Mouse (Mus musculus): ENCODE measurements around the gene Cdhr5. TPM values are rescaled to one million over a fixed set of nuclear protein-coding genes. Genes with fewer than 3 reads are reported as not detected.

Cdhr5 gene
- polyA plus RNA-seq, 1 experiment from 2014 or later, result not detected

DNA sequence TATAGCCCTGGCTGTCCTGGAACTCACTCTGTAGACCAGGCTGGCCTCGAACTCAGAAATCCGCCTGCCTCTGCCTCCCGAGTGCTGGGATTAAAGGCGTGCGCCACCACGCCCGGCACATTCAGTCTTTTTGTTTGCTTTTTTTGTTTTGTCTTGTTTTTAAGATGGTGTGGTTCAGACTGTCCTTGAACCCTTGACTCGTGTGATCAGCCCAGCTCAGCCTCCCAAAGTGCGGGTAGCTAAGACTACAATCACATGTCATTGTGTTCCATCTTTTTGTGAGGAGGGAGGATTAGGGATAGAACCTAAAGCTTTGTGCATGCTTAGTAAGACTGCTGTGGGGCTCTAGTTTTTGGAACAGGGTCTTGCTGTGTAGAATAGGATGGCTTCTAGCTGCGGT lies 45.0 kb downstream of the Cdhr5 start:
- Histone ChIP-seq H3K9me3 (ENCODE audit: control insufficient read depth, low read length) (no peaks in the 10 kb centered on the region), H3K27ac (ENCODE audit: low read depth, low read length) (no peak overlapping the region), H3K4me2 (ENCODE audit: low read depth, low read length, severe bottlenecking) (no peak overlapping the region), H3K36me3 (ENCODE audit: control insufficient read depth, insufficient read depth, low read length) (peaks cover 8% of the 10 kb centered on the region; the same call in 1 of the 2 replicates), H3K4me1 (replicated peaks; ENCODE audit: control insufficient read depth, insufficient read depth, low read length) (peaks cover 7% of the 10 kb centered on the region), H3K27me3 (ENCODE audit: control insufficient read depth, insufficient read depth, low read length) (no peaks in the 10 kb centered on the region), H3K4me3 (ENCODE audit: low read depth, low read length) (no peak overlapping the region), H3K9ac (ENCODE audit: low read length) (no peak overlapping the region)
- DNase-seq (ENCODE audit: low spot score), result no peak
- no peak for ATAC-seq (replicated peaks; ENCODE audit: low FRiP score)
- 91% methylated on average over 8 of the region's 10 CpGs for WGBS

GRCm38 (mm10) chr7:141231111-141231510 lies 45.5 kb downstream of the Cdhr5 start:
- no peak for ATAC-seq (replicated peaks; ENCODE audit: low FRiP score)
- Histone ChIP-seq H3K4me1 (replicated peaks; ENCODE audit: control insufficient read depth, insufficient read depth, low read length) (peaks cover 7% of the 10 kb centered on the region), H3K27ac (ENCODE audit: low read depth, low read length) (no peak overlapping the region), H3K9ac (ENCODE audit: low read length) (no peak overlapping the region), H3K4me2 (ENCODE audit: low read depth, low read length, severe bottlenecking) (no peak overlapping the region), H3K27me3 (ENCODE audit: control insufficient read depth, insufficient read depth, low read length) (no peaks in the 10 kb centered on the region), H3K9me3 (ENCODE audit: control insufficient read depth, low read length) (no peaks in the 10 kb centered on the region), H3K4me3 (ENCODE audit: low read depth, low read length) (no peak overlapping the region), H3K36me3 (ENCODE audit: control insufficient read depth, insufficient read depth, low read length) (peaks cover 8% of the 10 kb centered on the region; the same call in 1 of the 2 replicates)
- no peak for DNase-seq (ENCODE audit: low spot score)
- 96% methylated on average over 3 of the region's 3 CpGs for WGBS

GRCm38 (mm10) chr7:141230570-141230969 lies 46.0 kb downstream of the Cdhr5 start:
- DNase-seq (ENCODE audit: low spot score) (no peak), ATAC-seq (replicated peaks; ENCODE audit: low FRiP score) (no peak)
- no peak overlapping the region for H3K9ac ChIP-seq (ENCODE audit: low read length)
- H3K4me3 ChIP-seq (ENCODE audit: low read depth, low read length), result no peak overlapping the region
- no peak overlapping the region for H3K27ac ChIP-seq (ENCODE audit: low read depth, low read length)
- H3K27me3 ChIP-seq (ENCODE audit: control insufficient read depth, insufficient read depth, low read length), result no peaks in the 10 kb centered on the region
- H3K4me1 ChIP-seq (replicated peaks; ENCODE audit: control insufficient read depth, insufficient read depth, low read length), result peaks cover 7% of the 10 kb centered on the region
- WGBS, result 91% methylated on average over 4 of the region's 4 CpGs
- H3K36me3 ChIP-seq (ENCODE audit: control insufficient read depth, insufficient read depth, low read length), result peaks cover 8% of the 10 kb centered on the region; the same call in 1 of the 2 replicates
- no peak overlapping the region for H3K4me2 ChIP-seq (ENCODE audit: low read depth, low read length, severe bottlenecking)
- no peaks in the 10 kb centered on the region for H3K9me3 ChIP-seq (ENCODE audit: control insufficient read depth, low read length)

DNA sequence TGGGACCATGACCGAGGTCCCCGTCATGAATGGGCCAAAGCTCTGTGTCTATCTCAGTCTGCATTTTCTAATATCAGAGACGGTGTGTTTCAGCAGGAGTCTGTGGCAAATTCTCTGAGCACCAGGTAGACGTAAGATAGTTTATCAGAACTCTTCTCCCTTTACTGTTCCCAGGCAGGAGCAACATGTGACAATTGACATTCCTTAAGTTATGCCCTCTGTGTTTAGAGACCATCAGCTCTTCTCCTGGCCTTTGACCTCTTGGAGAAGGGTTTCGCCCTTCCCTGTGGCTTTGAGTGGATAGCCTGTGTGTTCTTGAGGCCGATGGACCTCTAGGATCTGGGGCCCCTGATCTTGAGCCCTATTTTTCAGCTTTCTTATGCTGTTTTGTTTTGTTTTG lies 46.9 kb downstream of the Cdhr5 start:
- Histone ChIP-seq H3K4me2 (ENCODE audit: low read depth, low read length, severe bottlenecking) (peak overlapping the region; percentile 98), H3K9me3 (ENCODE audit: control insufficient read depth, low read length) (no peaks in the 10 kb centered on the region), H3K27ac (ENCODE audit: low read depth, low read length) (no peak overlapping the region), H3K36me3 (ENCODE audit: control insufficient read depth, insufficient read depth, low read length) (peaks cover 8% of the 10 kb centered on the region; the same call in 1 of the 2 replicates), H3K4me3 (ENCODE audit: low read depth, low read length) (peak overlapping the region; percentile 99), H3K27me3 (ENCODE audit: control insufficient read depth, insufficient read depth, low read length) (no peaks in the 10 kb centered on the region), H3K9ac (ENCODE audit: low read length) (peak overlapping the region; percentile 97), H3K4me1 (replicated peaks; ENCODE audit: control insufficient read depth, insufficient read depth, low read length) (peaks cover 7% of the 10 kb centered on the region)
- WGBS, result 63% methylated on average over 6 of the region's 6 CpGs
- ATAC-seq (replicated peaks; ENCODE audit: low FRiP score) (no peak), DNase-seq (ENCODE audit: low spot score) (no peak)

- Histone ChIP-seq H3K9me3 (ENCODE audit: control insufficient read depth, low read length) (no peaks in the 10 kb centered on the region), H3K4me1 (replicated peaks; ENCODE audit: control insufficient read depth, insufficient read depth, low read length) (peaks cover 7% of the 10 kb centered on the region), H3K36me3 (ENCODE audit: control insufficient read depth, insufficient read depth, low read length) (peaks cover 6% of the 10 kb centered on the region; the same call in 1 of the 2 replicates), H3K4me2 (ENCODE audit: low read depth, low read length, severe bottlenecking) (peak within 1 kb of the TSS; percentile 98), H3K9ac (ENCODE audit: low read length) (peak within 1 kb of the TSS; percentile 97), H3K27me3 (ENCODE audit: control insufficient read depth, insufficient read depth, low read length) (no peaks in the 10 kb centered on the region), H3K4me3 (ENCODE audit: low read depth, low read length) (peak within 1 kb of the TSS; percentile 99), H3K27ac (ENCODE audit: low read depth, low read length) (peak within 1 kb of the TSS; percentile 93)
- WGBS, result under 1% methylated on average over 76 of the region's 76 CpGs
- peak; percentile 98 for DNase-seq (ENCODE audit: low spot score)
- ATAC-seq (replicated peaks; ENCODE audit: low FRiP score), result peak; percentile 92
These were observed 48.1 kb downstream of the Cdhr5 start, which contains the start of gene Phrf1 for GRCm38 (mm10) chr7:141228279-141229067. Gene Phrf1 (plus strand): TSS chr7:141228784.

- no peak overlapping the region; the same call in 1 of the 2 replicates for H3K9ac ChIP-seq (ENCODE audit: low read length)
- peaks cover 6% of the 10 kb centered on the region; the same call in 1 of the 2 replicates for H3K36me3 ChIP-seq (ENCODE audit: control insufficient read depth, insufficient read depth, low read length)
- H3K27me3 ChIP-seq (ENCODE audit: control insufficient read depth, insufficient read depth, low read length), result no peaks in the 10 kb centered on the region
- DNase-seq (ENCODE audit: low spot score) (no peak), ATAC-seq (replicated peaks; ENCODE audit: low FRiP score) (peak; percentile 21; the same call in 1 of the 2 replicates)
- H3K9me3 ChIP-seq (ENCODE audit: control insufficient read depth, low read length), result no peaks in the 10 kb centered on the region
- H3K4me1 ChIP-seq (replicated peaks; ENCODE audit: control insufficient read depth, insufficient read depth, low read length), result peaks cover 8% of the 10 kb centered on the region
- peak overlapping the region; percentile 99; the same call in 1 of the 2 replicates for H3K4me3 ChIP-seq (ENCODE audit: low read depth, low read length)
- no peak overlapping the region for H3K27ac ChIP-seq (ENCODE audit: low read depth, low read length)
- WGBS, result 71% methylated on average over 4 of the region's 4 CpGs
- H3K4me2 ChIP-seq (ENCODE audit: low read depth, low read length, severe bottlenecking), result no peak overlapping the region
These were observed 48.8 kb downstream of the Cdhr5 start for GRCm38 (mm10) chr7:141227796-141228195.

GRCm38 (mm10) chr7:141226535-141226934 lies 50.1 kb downstream of the Cdhr5 start:
- Histone ChIP-seq H3K9me3 (ENCODE audit: control insufficient read depth, low read length) (no peaks in the 10 kb centered on the region), H3K4me2 (ENCODE audit: low read depth, low read length, severe bottlenecking) (no peak overlapping the region), H3K36me3 (ENCODE audit: control insufficient read depth, insufficient read depth, low read length) (peaks cover 3% of the 10 kb centered on the region; the same call in 1 of the 2 replicates), H3K27ac (ENCODE audit: low read depth, low read length) (no peak overlapping the region), H3K27me3 (ENCODE audit: control insufficient read depth, insufficient read depth, low read length) (no peaks in the 10 kb centered on the region), H3K4me3 (ENCODE audit: low read depth, low read length) (no peak overlapping the region), H3K4me1 (replicated peaks; ENCODE audit: control insufficient read depth, insufficient read depth, low read length) (peaks cover 17% of the 10 kb centered on the region), H3K9ac (ENCODE audit: low read length) (no peak overlapping the region)
- DNase-seq (ENCODE audit: low spot score) (no peak), ATAC-seq (replicated peaks; ENCODE audit: low FRiP score) (no peak)
- 83% methylated on average over 6 of the region's 6 CpGs for WGBS

DNA sequence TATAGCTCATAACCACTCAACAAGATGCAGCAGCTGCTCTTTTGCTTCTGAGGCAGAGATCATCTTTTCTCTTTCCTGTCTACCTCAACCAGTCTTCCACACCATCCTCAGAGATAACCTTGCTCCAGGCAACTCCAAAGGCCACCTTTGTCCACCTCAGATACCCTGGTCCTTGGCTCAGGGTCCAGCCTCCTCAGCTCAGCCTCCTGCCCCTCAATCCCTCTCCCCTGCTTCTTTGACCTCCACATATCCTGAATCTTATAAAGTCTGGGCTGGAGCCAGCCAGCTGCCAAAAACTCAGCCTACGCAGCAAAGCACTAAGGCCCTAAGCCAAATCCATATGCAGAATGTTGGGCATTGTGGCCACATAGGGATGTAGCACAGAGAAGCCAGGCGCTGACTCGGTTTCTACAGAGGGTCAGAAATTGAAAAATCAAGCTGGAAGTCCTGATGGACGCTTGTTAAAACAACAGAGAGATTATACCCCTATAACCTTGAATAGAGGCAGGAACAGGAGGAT lies 53.8 kb downstream of the Cdhr5 start:
- Histone ChIP-seq H3K27ac (ENCODE audit: low read depth, low read length) (peak overlapping the region; percentile 70), H3K4me1 (replicated peaks; ENCODE audit: control insufficient read depth, insufficient read depth, low read length) (peaks cover 12% of the 10 kb centered on the region), H3K9ac (ENCODE audit: low read length) (peak overlapping the region; percentile 35; the same call in 1 of the 2 replicates), H3K4me3 (ENCODE audit: low read depth, low read length) (no peak overlapping the region), H3K4me2 (ENCODE audit: low read depth, low read length, severe bottlenecking) (no peak overlapping the region; the same call in 1 of the 2 replicates), H3K9me3 (ENCODE audit: control insufficient read depth, low read length) (no peaks in the 10 kb centered on the region), H3K36me3 (ENCODE audit: control insufficient read depth, insufficient read depth, low read length) (no peaks in the 10 kb centered on the region), H3K27me3 (ENCODE audit: control insufficient read depth, insufficient read depth, low read length) (no peaks in the 10 kb centered on the region)
- DNase-seq (ENCODE audit: low spot score) (no peak), ATAC-seq (replicated peaks; ENCODE audit: low FRiP score) (no peak)
- 91% methylated on average over 4 of the region's 4 CpGs for WGBS

Data from forebrain, embryonic 11.5 days (tissue).